Mouse (Mus musculus) gastrocnemius, adult 2 months (tissue): ENCODE data around the gene Tmem131. TPM values are rescaled to one million over a fixed set of nuclear protein-coding genes. Genes with fewer than 3 reads are reported as not detected.
"Not testable (repeated sequence)": the region's sequence is repeated elsewhere in the genome, so short reads cannot be mapped to it uniquely, and the experiment has no call there.

ENCODE experiments used
- DNase-seq: peaks from one replicate; pipeline ENCODE4 v3.0.0; 2022
- H3K27ac ChIP-seq: fragments of 200-600 bp; 2 replicates; pipeline ENCODE4 v1.8.1; 2022; ENCODE audit warnings: mild to moderate bottlenecking
- H3K4me3 ChIP-seq: fragments of 200-600 bp; 2 replicates; pipeline ENCODE4 v1.8.1; 2022; ENCODE audit warnings: mild to moderate bottlenecking, moderate library complexity
- CTCF ChIP-seq: fragments of 200-600 bp; IDR thresholded peaks from 2 replicates; pipeline ENCODE4 v1.8.1; 2022; ENCODE audit warnings: antibody characterized with exemption, mild to moderate bottlenecking, moderate library complexity
- intact Hi-C: fragments of 180-260 bp; cut with DNase I; formaldehyde crosslinking; loops from one replicate; pipeline ENCODE4 v1.15.1; 2025
- total RNA-seq, 2 experiments: library from RNA; stranded (reverse); gene quantifications; 2 replicates each; pipeline ENCODE4 v1.2.3; 2021

Tmem131 gene
- total RNA-seq, 2 experiments from 2014 or later, result 24.1 to 37.5 TPM

- Histone ChIP-seq H3K4me3 (no peak overlapping the region), H3K27ac (0 out of 2 replicates have a peak overlapping the region, but pooled peaks have one; percentile 16)
- no peak for DNase-seq
- intact Hi-C loops, result no loop called here
- no peak for TF ChIP-seq CTCF
Observed at GRCm38 (mm10) chr1:36904489-36904888, 39.0 kb downstream of the Tmem131 start.

DNA sequence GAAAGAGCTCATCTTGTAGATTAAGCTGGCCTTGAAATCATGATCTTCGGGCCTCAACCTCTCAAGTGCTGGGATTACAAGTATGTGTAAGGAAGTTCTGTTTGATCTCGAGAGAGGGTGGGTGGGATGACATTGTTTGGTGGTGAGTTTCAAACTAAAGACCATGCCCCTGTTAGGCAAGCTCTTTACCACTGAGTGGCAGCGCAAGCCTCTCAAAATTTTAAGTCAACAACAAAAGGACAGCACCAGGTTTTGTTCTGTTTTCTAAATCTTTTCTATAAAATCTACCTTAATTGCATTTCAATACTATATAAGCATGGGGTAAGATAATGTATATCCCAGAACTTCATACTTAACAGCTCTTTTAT lies 39.4 kb downstream of the Tmem131 start:
- intact Hi-C loops, result no loop called here
- TF ChIP-seq CTCF, result peak; percentile 31; the same call in 1 of the 2 replicates
- H3K27ac ChIP-seq, result no peak overlapping the region
- no peak for DNase-seq
- H3K4me3 ChIP-seq, result no peak overlapping the region

- intact Hi-C loops, result no loop called here
- DNase-seq, result peak; percentile 54
- Histone ChIP-seq H3K4me3 (no peak overlapping the region), H3K27ac (peak overlapping the region; percentile 38; the same call in 1 of the 2 replicates)
- no peak for TF ChIP-seq CTCF
Observed at GRCm38 (mm10) chr1:36903376-36904083, 39.9 kb downstream of the Tmem131 start.

DNA sequence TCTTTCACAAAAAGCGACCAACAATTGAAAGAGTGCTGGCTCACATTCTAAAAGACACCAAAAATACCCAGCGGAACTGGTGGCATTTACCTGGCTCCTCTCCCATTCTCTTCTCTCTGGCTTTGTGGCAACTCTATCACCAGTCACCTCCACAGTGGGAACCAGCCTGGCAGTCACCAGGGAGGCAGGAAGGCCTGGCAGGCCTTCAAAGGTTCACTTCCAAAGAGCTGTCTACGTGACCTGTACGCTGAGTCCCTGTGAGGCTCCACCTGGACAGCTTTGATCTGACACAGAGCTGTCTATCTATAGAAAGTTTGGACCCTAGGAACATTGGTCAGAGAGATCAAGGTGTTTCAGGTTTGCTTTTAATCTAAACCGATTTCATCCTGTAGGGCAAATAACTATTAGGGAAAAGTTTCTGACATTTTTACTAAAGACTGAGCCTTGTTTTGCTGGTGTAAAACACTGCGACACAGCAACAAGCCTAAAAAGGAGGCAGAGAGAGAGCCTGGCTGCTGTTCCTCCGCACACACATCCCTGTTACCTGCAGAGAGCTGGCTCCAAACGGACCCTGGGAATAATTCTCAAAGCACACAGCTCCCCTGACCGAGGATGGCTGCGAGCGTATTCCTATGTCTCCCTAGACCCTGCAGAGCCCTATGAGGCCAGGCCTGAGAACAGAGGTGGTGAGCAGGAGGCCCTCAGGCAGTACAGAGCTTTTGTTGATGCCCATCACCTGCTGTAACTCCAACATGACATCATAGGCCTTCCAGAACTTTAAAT lies 40.7 kb downstream of the Tmem131 start:
- intact Hi-C loops, result no loop called here
- no peak overlapping the region for H3K4me3 ChIP-seq
- peak overlapping the region; percentile 38; the same call in 1 of the 2 replicates for H3K27ac ChIP-seq
- TF ChIP-seq CTCF, result no peak
- DNase-seq, result peak; percentile 31

DNA sequence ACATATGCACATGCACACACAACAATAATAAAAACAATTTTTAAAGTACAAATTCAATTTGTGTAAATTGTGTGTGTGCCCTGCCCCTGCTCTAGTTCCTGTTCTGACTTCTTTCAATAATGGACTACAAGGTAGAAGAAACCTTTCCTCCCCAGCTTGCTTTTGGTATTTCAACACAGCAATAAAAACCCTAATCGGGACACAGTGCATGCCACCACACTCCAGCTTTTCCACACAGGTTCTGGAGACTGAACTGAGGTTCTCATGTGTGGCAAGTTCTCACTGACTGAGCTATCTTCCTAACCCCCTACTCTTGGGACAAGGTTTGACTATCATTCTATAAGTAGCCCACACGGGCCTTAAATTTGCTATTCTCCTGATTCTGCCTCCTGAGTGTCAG lies 43.8 kb downstream of the Tmem131 start:
- no peak for DNase-seq
- Histone ChIP-seq H3K4me3 (no peak overlapping the region), H3K27ac (no peak overlapping the region)
- TF ChIP-seq CTCF, result no peak
- intact Hi-C loops, result no loop called here

DNA sequence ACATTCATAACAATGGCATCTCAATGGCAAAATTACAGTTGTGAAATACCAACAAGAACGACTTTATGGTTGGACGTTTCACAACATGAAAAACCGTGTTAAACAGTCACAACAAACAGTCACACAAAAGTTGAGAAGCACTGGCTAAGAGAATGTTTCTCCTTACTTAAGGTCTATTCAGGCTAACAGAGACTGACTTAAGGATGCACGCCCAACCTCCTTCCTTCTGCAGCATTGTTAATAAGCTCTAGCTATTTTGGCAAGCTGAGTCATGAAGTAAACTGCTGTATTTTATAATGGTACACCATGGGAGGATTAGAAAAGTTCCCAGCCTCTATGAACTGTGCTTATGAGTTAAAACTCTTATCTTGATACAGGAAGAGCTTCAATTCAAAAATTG lies 47.0 kb downstream of the Tmem131 start:
- Histone ChIP-seq H3K4me3 (no peak overlapping the region), H3K27ac (no peak overlapping the region)
- intact Hi-C loops, result no loop called here
- no peak for TF ChIP-seq CTCF
- DNase-seq, result no peak

- TF ChIP-seq CTCF, result no peak
- no peak for DNase-seq
- no peak overlapping the region for H3K4me3 ChIP-seq
- intact Hi-C loops, result no loop called here
- peak overlapping the region; percentile 6 for H3K27ac ChIP-seq
Observed at GRCm38 (mm10) chr1:36895452-36895851, 48.0 kb downstream of the Tmem131 start.

DNA sequence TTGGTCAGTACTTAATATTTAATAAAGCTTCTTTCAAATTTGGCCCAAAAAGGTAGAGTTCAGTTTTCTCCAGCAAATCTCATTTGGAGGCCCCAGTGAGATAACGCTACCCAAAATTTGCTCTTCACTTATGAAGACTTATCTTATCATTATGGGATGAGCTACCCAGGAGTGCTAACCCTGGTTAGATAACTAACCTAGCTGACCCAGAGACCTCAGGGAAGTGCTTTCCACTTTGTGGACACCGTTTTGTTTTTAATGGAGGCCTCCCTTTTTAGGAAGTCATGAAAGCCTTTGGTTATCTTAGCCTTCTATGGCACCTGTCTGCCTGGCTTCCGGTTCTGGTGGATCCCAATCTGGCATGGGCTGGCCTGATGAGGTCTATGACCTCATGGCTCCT lies 49.3 kb downstream of the Tmem131 start:
- DNase-seq, result no peak
- intact Hi-C loops, result no loop called here
- no peak overlapping the region for H3K4me3 ChIP-seq
- TF ChIP-seq CTCF, result no peak
- no peak overlapping the region for H3K27ac ChIP-seq

- H3K27ac ChIP-seq, H3K4me3 ChIP-seq, intact Hi-C loops, DNase-seq: not testable (repeated sequence)
Observed at GRCm38 (mm10) chr1:36893720-36894119, 49.7 kb downstream of the Tmem131 start.

- intact Hi-C loops, result no loop called here
Observed at GRCm38 (mm10) chr1:36893146-36893545, 50.3 kb downstream of the Tmem131 start.

DNA sequence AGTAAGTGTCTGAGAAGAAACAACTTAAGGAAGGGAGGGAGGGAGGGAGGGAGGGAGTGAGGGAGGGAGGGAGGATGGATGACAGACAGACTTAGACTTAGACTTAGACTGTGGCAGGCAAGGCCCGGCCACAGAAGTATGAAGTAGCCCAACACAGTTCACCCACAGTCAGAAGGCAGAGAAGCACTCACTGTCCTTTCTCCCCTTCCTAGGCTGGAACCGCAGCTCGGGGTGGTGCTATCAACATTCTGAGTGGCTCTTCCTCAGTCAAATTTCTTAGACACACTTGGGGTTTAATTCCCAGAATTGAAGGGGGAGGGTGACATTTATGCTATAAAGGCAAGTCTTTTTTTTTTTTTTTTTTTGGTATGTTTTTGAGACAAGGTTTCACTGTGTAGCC lies 51.0 kb downstream of the Tmem131 start:
- no peak for DNase-seq
- TF ChIP-seq CTCF, result no peak
- Histone ChIP-seq H3K27ac (no peak overlapping the region), H3K4me3 (no peak overlapping the region)
- intact Hi-C loops, result no loop called here

More at GRCm38 (mm10) chr1:36893146-36893545, 50.3 kb downstream of the Tmem131 start:
- no peak for DNase-seq
- Histone ChIP-seq H3K27ac (no peak overlapping the region), H3K4me3 (no peak overlapping the region)
- TF ChIP-seq CTCF, result no peak

GRCm38 (mm10) chr1:36889016-36889415 lies 54.5 kb downstream of the Tmem131 start:
- TF ChIP-seq CTCF, result no peak
- no peak for DNase-seq
- Histone ChIP-seq H3K27ac (no peak overlapping the region), H3K4me3 (no peak overlapping the region)
- intact Hi-C loops, result no loop called here

GRCm38 (mm10) chr1:36887172-36887571 lies 56.3 kb downstream of the Tmem131 start:
- Histone ChIP-seq H3K4me3 (no peak overlapping the region), H3K27ac (peak overlapping the region; percentile 56; the same call in 1 of the 2 replicates)
- TF ChIP-seq CTCF, result no peak
- DNase-seq, result no peak
- intact Hi-C loops, result no loop called here
